Mouse (Mus musculus): ENCODE measurements at regions not wholly inside any gene's neighbourhood (a gene's known extent, or its start where the extent isn't known, plus 50 kb on each side); places are given as distances from the start of the nearest gene placed in this dataset.

DNA sequence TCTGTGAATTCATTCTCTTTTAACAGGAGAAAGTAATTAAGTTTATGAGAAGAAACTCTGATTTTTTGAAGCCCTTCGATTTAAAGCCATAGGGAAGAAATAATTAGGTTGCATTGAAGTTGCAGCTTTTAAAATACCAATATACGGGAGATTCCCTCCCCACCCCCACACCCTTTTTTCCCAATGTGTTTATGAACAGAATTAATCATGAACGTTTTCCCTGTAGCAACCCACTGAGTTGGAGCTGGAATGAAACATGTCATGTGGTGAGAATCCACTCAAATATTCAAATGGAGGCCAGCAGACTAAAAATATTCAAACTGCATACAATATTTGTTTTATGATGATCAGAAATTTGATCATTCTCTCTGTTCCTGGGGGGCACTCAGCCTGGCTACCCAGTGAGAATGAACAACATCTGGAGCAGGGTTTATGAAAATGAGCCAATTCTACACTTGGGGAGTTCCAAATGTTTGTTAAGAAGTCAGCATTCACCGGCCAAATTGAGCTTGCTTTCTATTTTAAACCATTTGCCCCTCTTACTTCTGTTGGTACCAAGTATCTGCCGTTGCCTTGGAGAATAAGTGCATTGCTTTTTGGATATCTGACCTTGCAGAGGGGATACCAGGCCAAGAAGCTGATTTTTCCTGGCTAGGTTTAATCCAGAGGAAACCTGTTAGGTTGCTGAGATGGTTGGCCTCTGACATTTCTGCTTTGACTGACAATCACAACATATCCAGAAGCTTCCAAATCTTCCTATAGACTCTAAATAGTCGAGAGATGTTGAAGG is 127.8 kb upstream of the Arhgap20 start:
- Histone ChIP-seq H3K27ac (ENCODE audit: low read depth, low read length) (peak overlapping the region; percentile 26), H3K27me3 (replicated peaks; ENCODE audit: control insufficient read depth, insufficient read depth, low read length) (no peaks in the 10 kb centered on the region), H3K9ac (ENCODE audit: low read depth, low read length) (no peak overlapping the region), H3K36me3 (ENCODE audit: control insufficient read depth, insufficient read depth, low read length) (no peaks in the 10 kb centered on the region), H3K4me2 (ENCODE audit: low read length) (no peak overlapping the region), H3K9me3 (ENCODE audit: control insufficient read depth, low read length) (no peaks in the 10 kb centered on the region), H3K4me1 (ENCODE audit: control insufficient read depth, insufficient read depth, low read depth, low read length) (peaks cover 6% of the 10 kb centered on the region), H3K4me3 (ENCODE audit: low read length) (no peak overlapping the region)
- peak; percentile 67; the same call in 1 of the 2 replicates for ATAC-seq
- 38% methylated on average over 6 of the region's 6 CpGs for WGBS

DNA sequence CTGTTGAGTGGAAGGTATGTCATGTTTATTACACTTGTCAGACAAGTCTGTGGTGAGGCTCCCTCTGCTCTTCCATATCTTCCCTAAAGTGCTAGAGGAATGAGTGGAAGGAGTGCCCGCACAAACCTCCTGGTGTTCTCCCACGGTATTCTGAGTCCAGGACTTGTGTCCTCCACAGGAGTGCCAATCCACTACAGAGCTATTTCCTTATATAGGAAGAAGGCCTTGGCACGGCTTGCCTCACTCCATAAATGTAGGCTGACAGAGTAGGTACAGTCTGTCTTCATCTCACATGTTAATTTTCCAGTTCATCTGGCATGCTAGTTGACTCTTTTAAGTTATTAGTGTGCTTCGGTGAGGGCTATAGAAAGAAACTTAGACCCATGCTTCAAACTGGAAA is 123.4 kb upstream of the Arhgap20 start:
- ATAC-seq, result no peak
- H3K27ac ChIP-seq (ENCODE audit: low read depth, low read length), result no peak overlapping the region
- no peak overlapping the region for H3K4me3 ChIP-seq (ENCODE audit: low read length)
- no peaks in the 10 kb centered on the region for H3K36me3 ChIP-seq (ENCODE audit: control insufficient read depth, insufficient read depth, low read length)
- no peak overlapping the region for H3K4me2 ChIP-seq (ENCODE audit: low read length)
- H3K27me3 ChIP-seq (replicated peaks; ENCODE audit: control insufficient read depth, insufficient read depth, low read length), result no peaks in the 10 kb centered on the region
- H3K9me3 ChIP-seq (ENCODE audit: control insufficient read depth, low read length), result no peaks in the 10 kb centered on the region
- H3K9ac ChIP-seq (ENCODE audit: low read depth, low read length), result no peak overlapping the region
- 83% methylated on average over 4 of the region's 4 CpGs for WGBS
- H3K4me1 ChIP-seq (ENCODE audit: control insufficient read depth, insufficient read depth, low read depth, low read length), result peaks cover 4% of the 10 kb centered on the region

DNA sequence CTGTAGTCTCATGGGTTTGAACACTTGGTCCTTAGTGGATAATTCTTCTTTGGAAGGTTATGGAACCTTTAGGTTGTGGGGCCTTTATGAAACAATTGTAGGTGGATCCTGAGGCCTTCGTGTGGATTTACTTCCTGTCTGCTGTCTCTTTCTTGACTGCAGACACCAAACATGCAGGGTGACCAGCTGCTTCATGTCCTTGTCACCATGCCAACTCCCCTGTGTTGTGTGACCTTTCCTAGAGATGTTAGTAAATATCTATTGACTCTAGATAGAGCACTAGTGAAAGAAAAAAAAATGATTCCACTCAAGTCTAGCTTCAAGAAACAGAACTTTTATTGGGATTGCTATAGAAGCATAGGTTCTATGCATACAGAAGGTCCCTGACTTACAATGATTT is 119.7 kb upstream of the Arhgap20 start:
- H3K9me3 ChIP-seq (ENCODE audit: control insufficient read depth, low read length), result no peaks in the 10 kb centered on the region
- no peak overlapping the region for H3K9ac ChIP-seq (ENCODE audit: low read depth, low read length)
- 57% methylated on average over 1 of the region's 1 CpGs for WGBS
- H3K27ac ChIP-seq (ENCODE audit: low read depth, low read length), result no peak overlapping the region
- no peaks in the 10 kb centered on the region for H3K36me3 ChIP-seq (ENCODE audit: control insufficient read depth, insufficient read depth, low read length)
- no peaks in the 10 kb centered on the region for H3K4me1 ChIP-seq (ENCODE audit: control insufficient read depth, insufficient read depth, low read depth, low read length)
- no peak overlapping the region for H3K4me3 ChIP-seq (ENCODE audit: low read length)
- ATAC-seq, result no peak
- H3K4me2 ChIP-seq (ENCODE audit: low read length), result no peak overlapping the region
- H3K27me3 ChIP-seq (replicated peaks; ENCODE audit: control insufficient read depth, insufficient read depth, low read length), result no peaks in the 10 kb centered on the region

DNA sequence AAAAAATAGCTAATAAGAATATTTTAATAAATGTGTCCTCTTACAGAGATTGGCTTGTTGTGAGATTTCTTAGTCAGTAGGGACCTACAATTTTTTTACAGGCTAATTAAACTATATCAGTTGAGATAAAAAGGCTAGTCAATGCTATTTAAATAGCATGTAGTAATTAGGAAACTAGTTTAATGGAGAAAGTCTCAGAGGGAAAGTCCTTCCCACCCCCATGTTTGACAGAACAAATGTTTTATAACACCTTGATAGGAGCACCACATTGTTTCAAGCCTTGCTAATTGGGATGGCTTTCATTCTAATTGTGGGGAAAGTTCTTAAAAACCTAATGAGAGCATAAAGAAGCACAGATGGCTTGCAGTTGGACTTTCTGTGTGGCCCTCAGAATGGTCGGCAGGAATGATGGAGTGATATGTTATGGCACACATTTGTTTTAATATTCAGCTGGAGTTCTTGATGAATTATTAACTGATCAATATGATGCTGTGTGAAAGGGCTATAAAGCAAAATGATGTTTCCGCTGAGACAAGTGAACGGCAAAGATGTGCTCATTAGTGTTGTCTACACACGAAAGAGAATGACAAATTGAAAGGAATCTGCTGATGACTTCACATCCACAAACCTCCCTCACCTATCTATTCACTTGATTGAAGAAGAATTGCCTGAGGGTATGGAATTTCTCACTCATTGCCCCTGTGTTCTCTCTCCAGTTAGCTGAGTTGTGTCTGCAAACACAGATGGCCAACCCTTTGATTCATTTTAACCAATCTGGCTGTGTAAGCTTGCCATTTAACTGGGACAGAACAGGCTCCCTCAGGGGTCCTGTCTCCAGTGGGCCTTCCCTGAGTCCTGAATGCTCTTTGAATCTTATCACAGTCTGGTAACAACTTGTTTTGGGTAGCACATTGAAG is 111.5 kb upstream of the Arhgap20 start:
- Histone ChIP-seq H3K9me3 (ENCODE audit: control insufficient read depth, low read length) (no peaks in the 10 kb centered on the region), H3K9ac (ENCODE audit: low read depth, low read length) (no peak overlapping the region), H3K4me3 (ENCODE audit: low read length) (no peak overlapping the region), H3K27ac (ENCODE audit: low read depth, low read length) (no peak overlapping the region), H3K27me3 (replicated peaks; ENCODE audit: control insufficient read depth, insufficient read depth, low read length) (no peaks in the 10 kb centered on the region), H3K4me2 (ENCODE audit: low read length) (no peak overlapping the region), H3K4me1 (ENCODE audit: control insufficient read depth, insufficient read depth, low read depth, low read length) (no peaks in the 10 kb centered on the region), H3K36me3 (ENCODE audit: control insufficient read depth, insufficient read depth, low read length) (no peaks in the 10 kb centered on the region)
- ATAC-seq, result no peak
- WGBS, result 59% methylated on average over 4 of the region's 4 CpGs

DNA sequence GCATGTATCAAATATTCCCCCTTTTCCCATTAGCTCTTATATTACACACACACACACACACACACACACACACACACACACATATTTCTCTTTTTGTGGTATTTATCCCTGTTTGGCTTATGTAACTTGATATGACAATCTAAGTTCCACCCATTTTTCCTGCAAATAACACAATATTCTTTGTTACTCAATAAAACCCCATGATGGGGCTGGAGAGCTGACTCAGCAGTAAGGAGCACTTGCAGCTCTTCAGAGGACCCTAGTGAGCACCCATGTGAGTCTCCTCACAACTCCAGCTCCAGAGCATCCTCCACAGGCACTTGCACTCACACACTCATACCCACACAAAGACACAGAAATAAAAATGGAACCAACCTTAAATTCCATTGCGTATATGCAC is 110.5 kb upstream of the Arhgap20 start:
- Histone ChIP-seq H3K4me3 (ENCODE audit: low read length) (no peak overlapping the region), H3K27ac (ENCODE audit: low read depth, low read length) (no peak overlapping the region), H3K36me3 (ENCODE audit: control insufficient read depth, insufficient read depth, low read length) (no peaks in the 10 kb centered on the region), H3K4me1 (ENCODE audit: control insufficient read depth, insufficient read depth, low read depth, low read length) (no peaks in the 10 kb centered on the region), H3K27me3 (replicated peaks; ENCODE audit: control insufficient read depth, insufficient read depth, low read length) (no peaks in the 10 kb centered on the region), H3K4me2 (ENCODE audit: low read length) (no peak overlapping the region), H3K9ac (ENCODE audit: low read depth, low read length) (no peak overlapping the region), H3K9me3 (ENCODE audit: control insufficient read depth, low read length) (no peaks in the 10 kb centered on the region)
- no peak for ATAC-seq
- WGBS, result 88% methylated on average over 1 of the region's 1 CpGs

DNA sequence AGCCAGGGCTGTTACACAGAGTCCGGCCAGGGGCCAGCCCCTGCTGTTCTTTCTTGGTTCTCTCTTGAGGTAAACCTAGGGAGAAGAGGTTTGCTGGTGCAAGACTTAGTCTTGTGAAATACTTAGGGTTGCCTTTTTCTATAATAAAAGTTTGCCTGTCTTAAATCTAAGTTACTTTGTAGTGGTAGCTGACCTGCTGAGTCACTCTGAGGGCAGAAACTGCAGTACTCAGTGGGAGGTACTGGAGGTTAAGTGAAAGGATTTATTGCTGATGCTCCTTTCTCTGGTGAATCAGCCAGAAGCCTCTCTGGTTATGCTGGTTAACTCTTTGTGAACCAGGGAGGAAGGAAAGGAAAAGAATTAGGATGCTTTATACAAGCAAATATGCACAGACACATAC is 107.3 kb upstream of the Arhgap20 start:
- no peaks in the 10 kb centered on the region for H3K4me1 ChIP-seq (ENCODE audit: control insufficient read depth, insufficient read depth, low read depth, low read length)
- ATAC-seq, result no peak
- no peak overlapping the region for H3K4me2 ChIP-seq (ENCODE audit: low read length)
- no peaks in the 10 kb centered on the region for H3K36me3 ChIP-seq (ENCODE audit: control insufficient read depth, insufficient read depth, low read length)
- 95% methylated on average over 1 of the region's 1 CpGs for WGBS
- no peaks in the 10 kb centered on the region for H3K27me3 ChIP-seq (replicated peaks; ENCODE audit: control insufficient read depth, insufficient read depth, low read length)
- H3K9me3 ChIP-seq (ENCODE audit: control insufficient read depth, low read length), result no peaks in the 10 kb centered on the region
- no peak overlapping the region for H3K4me3 ChIP-seq (ENCODE audit: low read length)
- no peak overlapping the region for H3K9ac ChIP-seq (ENCODE audit: low read depth, low read length)
- no peak overlapping the region for H3K27ac ChIP-seq (ENCODE audit: low read depth, low read length)

DNA sequence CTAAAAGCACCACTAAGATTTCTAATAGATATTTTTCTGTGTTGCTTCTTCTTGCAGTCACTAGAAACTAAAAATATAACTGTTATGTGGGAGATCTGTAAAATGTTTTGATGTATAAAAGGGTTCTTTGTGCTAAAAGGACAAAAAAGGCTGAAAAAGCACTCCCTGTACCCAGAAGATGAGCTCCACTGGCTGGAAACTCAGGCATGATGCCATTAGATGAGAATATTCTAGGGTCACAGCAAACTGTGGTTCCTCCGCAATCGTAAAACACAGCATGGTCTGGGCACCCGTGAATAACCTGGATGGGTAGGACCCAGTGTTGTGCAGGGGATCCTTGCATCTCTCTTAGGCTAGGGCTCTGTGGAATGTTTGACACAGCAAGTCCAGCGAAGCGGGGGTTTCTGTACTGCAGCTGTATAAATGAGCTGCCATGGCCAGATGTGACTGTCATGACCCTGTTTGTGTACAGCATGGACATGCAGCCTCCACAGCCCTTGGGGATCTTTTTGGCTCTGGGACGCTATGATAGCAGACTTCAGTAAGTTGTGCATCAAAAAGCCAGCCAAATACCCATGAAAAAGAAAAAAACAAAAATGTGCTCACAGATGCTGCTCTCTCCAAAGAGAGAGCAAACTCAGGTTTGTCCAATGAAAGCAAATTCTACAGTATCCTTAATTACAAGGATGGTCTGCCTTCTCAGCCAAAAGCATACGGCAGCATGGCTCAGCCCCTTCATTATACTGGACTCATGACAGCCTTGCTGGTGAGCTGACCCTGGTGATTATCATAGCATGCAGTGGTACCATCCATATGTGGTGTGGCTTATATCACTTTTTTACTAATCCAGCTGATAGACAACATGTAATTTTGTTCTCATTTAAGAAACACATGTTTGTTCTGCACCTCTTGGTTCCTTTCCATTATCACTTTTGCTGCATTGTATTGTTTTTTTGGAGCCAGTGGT is 103.9 kb upstream of the Arhgap20 start:
- Histone ChIP-seq H3K36me3 (ENCODE audit: control insufficient read depth, insufficient read depth, low read length) (no peaks in the 10 kb centered on the region), H3K27ac (ENCODE audit: low read depth, low read length) (no peak overlapping the region), H3K9me3 (ENCODE audit: control insufficient read depth, low read length) (no peaks in the 10 kb centered on the region), H3K4me1 (ENCODE audit: control insufficient read depth, insufficient read depth, low read depth, low read length) (0 out of 2 replicates have a peak, but pooled peaks cover 4% of the 10 kb centered on the region), H3K4me3 (ENCODE audit: low read length) (no peak overlapping the region), H3K9ac (ENCODE audit: low read depth, low read length) (no peak overlapping the region), H3K4me2 (ENCODE audit: low read length) (no peak overlapping the region), H3K27me3 (replicated peaks; ENCODE audit: control insufficient read depth, insufficient read depth, low read length) (no peaks in the 10 kb centered on the region)
- no peak for ATAC-seq
- WGBS, result 69% methylated on average over 7 of the region's 7 CpGs

DNA sequence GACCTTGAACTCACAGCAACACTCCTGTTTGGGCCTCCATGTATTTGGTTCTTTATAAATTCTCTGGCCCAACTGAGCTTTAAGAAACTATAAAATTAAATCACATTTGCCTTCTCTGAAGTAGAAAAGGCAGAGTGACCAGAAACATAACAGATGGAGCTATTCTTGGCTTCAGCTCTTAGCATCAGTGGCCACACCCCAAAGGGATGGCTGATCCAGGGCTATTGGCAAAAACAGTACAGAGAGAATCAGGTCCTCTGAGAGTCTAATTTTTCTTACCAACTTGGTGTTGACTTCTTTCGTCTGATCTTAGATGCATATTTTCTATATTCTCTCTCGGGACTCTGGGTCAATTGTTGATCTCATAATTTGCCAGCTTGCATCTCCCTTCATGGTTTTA is 103.2 kb upstream of the Arhgap20 start:
- no peaks in the 10 kb centered on the region for H3K36me3 ChIP-seq (ENCODE audit: control insufficient read depth, insufficient read depth, low read length)
- whole genome bisulfite sequencing, result 83% methylated on average over 2 of the region's 2 CpGs
- no peak overlapping the region for H3K4me2 ChIP-seq (ENCODE audit: low read length)
- no peak overlapping the region for H3K9ac ChIP-seq (ENCODE audit: low read depth, low read length)
- 0 out of 2 replicates have a peak, but pooled peaks cover 4% of the 10 kb centered on the region for H3K4me1 ChIP-seq (ENCODE audit: control insufficient read depth, insufficient read depth, low read depth, low read length)
- no peaks in the 10 kb centered on the region for H3K27me3 ChIP-seq (replicated peaks; ENCODE audit: control insufficient read depth, insufficient read depth, low read length)
- ATAC-seq, result no peak
- H3K4me3 ChIP-seq (ENCODE audit: low read length), result no peak overlapping the region
- H3K27ac ChIP-seq (ENCODE audit: low read depth, low read length), result no peak overlapping the region
- H3K9me3 ChIP-seq (ENCODE audit: control insufficient read depth, low read length), result no peaks in the 10 kb centered on the region
